Mouse (Mus musculus): Measurements from ENCODE around the gene Gm9733.
"Not testable (repeated sequence)": the region's sequence is repeated elsewhere in the genome, so short reads cannot be mapped to it uniquely, and the experiment has no call there.

DNA sequence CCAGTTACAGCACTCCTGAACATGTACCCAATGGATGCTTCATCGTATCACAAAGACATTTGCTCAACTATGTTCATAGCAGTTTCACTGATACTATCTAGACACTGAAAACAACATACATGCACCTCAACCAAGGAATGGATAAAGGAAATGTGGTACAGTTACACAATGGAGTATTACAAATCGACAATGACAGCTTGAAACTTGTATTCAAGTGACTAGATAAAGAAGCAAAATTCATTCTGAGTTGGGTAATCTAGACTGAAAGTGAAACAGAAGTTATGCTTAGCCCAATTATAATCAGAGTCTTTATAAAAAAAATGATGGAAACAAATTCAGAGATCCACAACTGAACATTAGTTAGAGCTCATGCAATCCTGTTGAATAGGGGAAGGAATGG lies 18.2 kb upstream of the Gm9733 start:
- not testable (repeated sequence) for TF ChIP-seq POLR2A (IDR thresholded peaks at IDR 0.05; ENCODE audit: low read depth, low read length); CTCF (IDR thresholded peaks at IDR 0.05; ENCODE audit: extremely low read depth, insufficient read length, insufficient replicate concordance, low read depth, low read length)
